Mouse (Mus musculus): Measurements from ENCODE around the gene Mtcl1. TPM values are rescaled to one million over a fixed set of nuclear protein-coding genes. Genes with fewer than 3 reads are reported as not detected.

Gene Mtcl1
- total RNA-seq, 2 experiments from 2014 or later = 5.5 to 8.4 TPM

- no peak for TF ChIP-seq CTCF (IDR thresholded peaks at IDR 0.05)
- no peak for DNase-seq
- peak overlapping the region; percentile 83 for H3K27ac ChIP-seq
- H3K4me3 ChIP-seq = no peak overlapping the region
- intact Hi-C loops (cut with DNase I) = no loop called here
These were observed 85.6 kb downstream of the Mtcl1 start for GRCm38 (mm10) chr17:66363852-66364524.

- intact Hi-C loops (cut with DNase I) = no loop called here
- no peak for DNase-seq
- no peak for TF ChIP-seq CTCF (IDR thresholded peaks at IDR 0.05)
- H3K27ac ChIP-seq = no peak overlapping the region
- no peak overlapping the region for H3K4me3 ChIP-seq
These were observed 87.1 kb downstream of the Mtcl1 start for GRCm38 (mm10) chr17:66362287-66363016.

GRCm38 (mm10) chr17:66358026-66358978 lies 91.2 kb downstream of the Mtcl1 start:
- Histone ChIP-seq H3K4me3 (no peak overlapping the region), H3K27ac (peak overlapping the region; percentile 8; the same call in 1 of the 2 replicates)
- TF ChIP-seq CTCF (IDR thresholded peaks at IDR 0.05) = no peak
- DNase-seq = no peak
- intact Hi-C loops (cut with DNase I) = no loop called here

GRCm38 (mm10) chr17:66357171-66358025 lies 92.2 kb downstream of the Mtcl1 start:
- TF ChIP-seq CTCF (IDR thresholded peaks at IDR 0.05) = no peak
- intact Hi-C loops (cut with DNase I) = no loop called here
- H3K4me3 ChIP-seq = no peak overlapping the region
- H3K27ac ChIP-seq = no peak overlapping the region
- DNase-seq = no peak

GRCm38 (mm10) chr17:66353907-66354306 lies 95.6 kb downstream of the Mtcl1 start:
- TF ChIP-seq CTCF (IDR thresholded peaks at IDR 0.05) = no peak
- intact Hi-C loops (cut with DNase I) = loop anchor here (5.0 kb wide), 1 partner anchor 93 kb away; the partner anchor contains the start of gene Mtcl1

GRCm38 (mm10) chr17:66352847-66353643 lies 96.5 kb downstream of the Mtcl1 start:
- peak overlapping the region; percentile 40; the same call in 1 of the 2 replicates for H3K27ac ChIP-seq
- intact Hi-C loops (cut with DNase I) = loop anchor here (5.0 kb wide), 1 partner anchor 94 kb away; the partner anchor contains the start of gene Mtcl1
- no peak overlapping the region for H3K4me3 ChIP-seq
- TF ChIP-seq CTCF (IDR thresholded peaks at IDR 0.05) = no peak
- no peak for DNase-seq

More at GRCm38 (mm10) chr17:66353907-66354306, 95.6 kb downstream of the Mtcl1 start:
- H3K4me3 ChIP-seq = no peak overlapping the region
- no peak overlapping the region for H3K27ac ChIP-seq
- no peak for DNase-seq

- Histone ChIP-seq H3K27ac (peak overlapping the region; percentile 40), H3K4me3 (no peak overlapping the region)
- TF ChIP-seq CTCF (IDR thresholded peaks at IDR 0.05) = no peak
- intact Hi-C loops (cut with DNase I) = loop anchor here (5.0 kb wide), 1 partner anchor 95 kb away; the partner anchor contains the start of gene Mtcl1
- no peak for DNase-seq
These were observed 97.3 kb downstream of the Mtcl1 start for GRCm38 (mm10) chr17:66352219-66352618.

- peak overlapping the region; percentile 78 for H3K27ac ChIP-seq
- TF ChIP-seq CTCF (IDR thresholded peaks at IDR 0.05) = no peak
- intact Hi-C loops (cut with DNase I) = loop anchor here (5.0 kb wide), 1 partner anchor 97 kb away; the partner anchor contains the start of gene Mtcl1
- no peak for DNase-seq
- H3K4me3 ChIP-seq = peak overlapping the region; percentile 50
These were observed 98.9 kb downstream of the Mtcl1 start for GRCm38 (mm10) chr17:66350689-66351088.

- Histone ChIP-seq H3K27ac (peak overlapping the region; percentile 78), H3K4me3 (peak overlapping the region; percentile 50)
- intact Hi-C loops (cut with DNase I) = loop anchor here (5.0 kb wide), 1 partner anchor 97 kb away; the partner anchor contains the start of gene Mtcl1
- peak; percentile 65 for DNase-seq
- no peak for TF ChIP-seq CTCF (IDR thresholded peaks at IDR 0.05)
These were observed 99.4 kb downstream of the Mtcl1 start for GRCm38 (mm10) chr17:66350127-66350526.

- no peak for TF ChIP-seq CTCF (IDR thresholded peaks at IDR 0.05)
- no peak for DNase-seq
- intact Hi-C loops (cut with DNase I) = no loop called here
- Histone ChIP-seq H3K4me3 (no peak overlapping the region), H3K27ac (no peak overlapping the region)
These were observed 103.2 kb downstream of the Mtcl1 start for GRCm38 (mm10) chr17:66346378-66346777.

All from gastrocnemius, adult 2 months (tissue).